Mouse (Mus musculus): ENCODE measurements around the gene Crlf1. TPM values are rescaled to one million over a fixed set of nuclear protein-coding genes. Genes with fewer than 3 reads are reported as not detected.

The Crlf1 gene
- total and polyA plus RNA-seq, 3 experiments = 3.8 to 26.6 TPM; not detected in 1

GRCm38 (mm10) chr8:70469938-70470337, 23.0 kb upstream of the Crlf1 start:
- Histone ChIP-seq H3K4me3 (ENCODE audit: control insufficient read depth in 1 of 2, insufficient read depth in 1 of 2, low read depth in 2 of 2, low read length in 2 of 2) (no peak overlapping the region), H3K79me2 (ENCODE audit: control insufficient read depth, insufficient read depth, low read length, poor library complexity) (peaks cover 2% of the 10 kb centered on the region; the same call in 1 of the 2 replicates), H3K9ac (ENCODE audit: control insufficient read depth, low read depth, low read length, poor library complexity, severe bottlenecking) (no peak overlapping the region), H3K27me3 (ENCODE audit: control insufficient read depth in 1 of 2, insufficient read depth in 2 of 2, low read length in 2 of 2) (no peaks in the 10 kb centered on the region), H3K9me3 (replicated peaks; ENCODE audit: insufficient read depth, low read length) (no peaks in the 10 kb centered on the region), H3K4me1 (ENCODE audit: control insufficient read depth in 1 of 2, insufficient read depth in 2 of 2, low read length in 2 of 2) (peaks cover 0 to 7% of the 10 kb centered on the region in 2 experiments; a peak in 2 of 4 replicates), H3K36me3 (ENCODE audit: control insufficient read depth in 1 of 2, insufficient read depth in 2 of 2, low read length in 2 of 2) (peaks cover 0 to 2% of the 10 kb centered on the region in 2 experiments; a peak in 3 of 4 replicates), H3K27ac (ENCODE audit: control insufficient read depth, low read depth, low read length) (no peak overlapping the region)
- DNase-seq (ENCODE audit: low read depth, low spot score) = no peak
- TF ChIP-seq NELFE (IDR thresholded peaks at IDR 0.05; ENCODE audit: low read depth, low read length) = no peak
- TF ChIP-seq ZKSCAN1 (IDR thresholded peaks at IDR 0.05; ENCODE audit: low read depth, low read length) = no peak
- TF ChIP-seq TCF12 (IDR thresholded peaks at IDR 0.05; ENCODE audit: low read depth, low read length) = no peak
- TF ChIP-seq E2F4 (IDR thresholded peaks at IDR 0.05; ENCODE audit: borderline replicate concordance, low read depth, low read length) = no peak
- no peak for TF ChIP-seq ELF1 (IDR thresholded peaks at IDR 0.05; ENCODE audit: low read depth, low read length)
- no peak for TF ChIP-seq MXI1 (IDR thresholded peaks at IDR 0.05; ENCODE audit: low read depth, low read length)
- no peak for TF ChIP-seq MYB (IDR thresholded peaks at IDR 0.05; ENCODE audit: low read depth, low read length)
- TF ChIP-seq EP300 (IDR thresholded peaks at IDR 0.05; ENCODE audit: low read depth in 1 of 2, low read length in 2 of 2) = no peak
- TF ChIP-seq USF1 (IDR thresholded peaks at IDR 0.05; ENCODE audit: low read depth, low read length) = no peak
- TF ChIP-seq MAFK (IDR thresholded peaks at IDR 0.05; ENCODE audit: borderline replicate concordance, low read depth, low read length) = no peak
- TF ChIP-seq ZC3H11A (IDR thresholded peaks at IDR 0.05; ENCODE audit: low read depth, low read length) = no peak
- TF ChIP-seq SMC3 (IDR thresholded peaks at IDR 0.05; ENCODE audit: low read depth, low read length) = no peak

GRCm38 (mm10) chr8:70471856-70472255, 21.1 kb upstream of the Crlf1 start:
- Histone ChIP-seq H3K4me1 (ENCODE audit: control insufficient read depth in 1 of 2, insufficient read depth in 2 of 2, low read length in 2 of 2) (peaks cover 4 to 20% of the 10 kb centered on the region in 2 experiments; a peak in 3 of 4 replicates), H3K9me3 (replicated peaks; ENCODE audit: insufficient read depth, low read length) (no peaks in the 10 kb centered on the region), H3K27ac (ENCODE audit: control insufficient read depth, low read depth, low read length) (no peak overlapping the region), H3K79me2 (ENCODE audit: control insufficient read depth, insufficient read depth, low read length, poor library complexity) (peaks cover 13% of the 10 kb centered on the region), H3K9ac (ENCODE audit: control insufficient read depth, low read depth, low read length, poor library complexity, severe bottlenecking) (no peak overlapping the region), H3K27me3 (ENCODE audit: control insufficient read depth in 1 of 2, insufficient read depth in 2 of 2, low read length in 2 of 2) (no peaks in the 10 kb centered on the region), H3K4me3 (ENCODE audit: control insufficient read depth in 1 of 2, insufficient read depth in 1 of 2, low read depth in 2 of 2, low read length in 2 of 2) (no peak overlapping the region), H3K36me3 (ENCODE audit: control insufficient read depth in 1 of 2, insufficient read depth in 2 of 2, low read length in 2 of 2) (peaks cover 0 to 7% of the 10 kb centered on the region in 2 experiments; a peak in 3 of 4 replicates)
- TF ChIP-seq SIN3A (IDR thresholded peaks at IDR 0.05; ENCODE audit: low read length) (no peak), ZNF384 (IDR thresholded peaks at IDR 0.05; ENCODE audit: low read depth, low read length) (no peak), MAFK (IDR thresholded peaks at IDR 0.05; ENCODE audit: borderline replicate concordance, low read depth, low read length) (no peak), USF1 (IDR thresholded peaks at IDR 0.05; ENCODE audit: low read depth, low read length) (no peak), BHLHE40 (IDR thresholded peaks at IDR 0.05; ENCODE audit: borderline replicate concordance, low read depth, low read length) (no peak), MYB (IDR thresholded peaks at IDR 0.05; ENCODE audit: low read depth, low read length) (no peak), E2F4 (IDR thresholded peaks at IDR 0.05; ENCODE audit: borderline replicate concordance, low read depth, low read length) (no peak)
- DNase-seq (ENCODE audit: low read depth, low spot score) = no peak

Data from MEL (cell line).